Mouse (Mus musculus) forebrain, embryonic 16.5 days (tissue): ENCODE measurements at regions not wholly inside any gene's neighbourhood (a gene's known extent, or its start where the extent isn't known, plus 50 kb on each side); places are given as distances from the start of the nearest gene placed in this dataset.

ENCODE experiments used
- ATAC-seq: fragments of 200-750 bp; cut with Nextera tagmentation; 2 replicates; pipeline ENCODE4 v1.8.0; 2017; ENCODE audit warnings: mild to moderate bottlenecking, moderate library complexity
- H3K27ac ChIP-seq: fragments of 300-500 bp; sonication (generic); 2 replicates; pipeline ENCODE4 v1.5.1; 2014; ENCODE audit warnings: low read length, control low read depth
- H3K27me3 ChIP-seq: fragments of 300-500 bp; sonication (generic); replicated peaks from 2 replicates; pipeline ENCODE4 v1.6.1; 2014; ENCODE audit warnings: low read length; ENCODE audit not compliant: control insufficient read depth, insufficient read depth
- H3K36me3 ChIP-seq: fragments of 300-500 bp; sonication (generic); 2 replicates; pipeline ENCODE4 v1.6.1; 2014; ENCODE audit not compliant: control insufficient read depth, insufficient read depth
- H3K4me1 ChIP-seq: fragments of 300-500 bp; sonication (generic); replicated peaks from 2 replicates; pipeline ENCODE4 v1.6.1; 2014; ENCODE audit warnings: low read length; ENCODE audit not compliant: control insufficient read depth, insufficient read depth
- H3K4me2 ChIP-seq: fragments of 300-500 bp; sonication (generic); 2 replicates; pipeline ENCODE4 v1.6.1; 2014; ENCODE audit warnings: mild to moderate bottlenecking, low read length, control low read depth
- H3K4me3 ChIP-seq: fragments of 300-500 bp; sonication (generic); replicated peaks from 2 replicates; pipeline ENCODE4 v1.5.1; 2014; ENCODE audit warnings: mild to moderate bottlenecking, low read length, control low read depth
- H3K9ac ChIP-seq: fragments of 300-500 bp; sonication (generic); replicated peaks from 2 replicates; pipeline ENCODE4 v1.6.1; 2014; ENCODE audit warnings: low read depth, low read length, control low read depth
- H3K9me3 ChIP-seq: fragments of 300-500 bp; sonication (generic); 2 replicates; pipeline ENCODE4 v1.6.1; 2016; ENCODE audit warnings: low read length; ENCODE audit not compliant: control insufficient read depth
- WGBS: fragments of 180-500 bp; shearing (Covaris S2); extraction: QIAGEN DNeasy Blood & Tissue Kit; methylation state at CpG from one replicate; pipeline ENCODE4 v1.1.7; 2014; 5-methylcytosine and 5-hydroxymethylcytosine counted together

- H3K9ac ChIP-seq: no peak overlapping the region
- peaks cover 5% of the 10 kb centered on the region; the same call in 1 of the 2 replicates for H3K9me3 ChIP-seq
- no peak overlapping the region for H3K4me3 ChIP-seq
- WGBS: 90% methylated on average over 4 of the region's 4 CpGs
- peaks cover 9% of the 10 kb centered on the region for H3K27me3 ChIP-seq
- H3K36me3 ChIP-seq: no peaks in the 10 kb centered on the region
- no peak for ATAC-seq
- no peak overlapping the region for H3K4me2 ChIP-seq
- peaks cover 5% of the 10 kb centered on the region; the same call in 1 of the 2 replicates for H3K4me1 ChIP-seq
- no peak overlapping the region for H3K27ac ChIP-seq
Observed at GRCm38 (mm10) chr7:35926749-35927148, 123.9 kb upstream of the Zfp507 start.

- 30% methylated on average over 9 of the region's 9 CpGs for WGBS
- Histone ChIP-seq H3K9me3 (no peaks in the 10 kb centered on the region), H3K27me3 (peaks cover 13% of the 10 kb centered on the region), H3K36me3 (no peaks in the 10 kb centered on the region), H3K27ac (no peak overlapping the region), H3K4me2 (0 out of 2 replicates have a peak overlapping the region, but pooled peaks have one; percentile 16), H3K4me3 (no peak overlapping the region), H3K4me1 (peaks cover 5% of the 10 kb centered on the region; the same call in 1 of the 2 replicates), H3K9ac (no peak overlapping the region)
- ATAC-seq: no peak
Observed at GRCm38 (mm10) chr7:35922582-35922981, 119.8 kb upstream of the Zfp507 start.

DNA sequence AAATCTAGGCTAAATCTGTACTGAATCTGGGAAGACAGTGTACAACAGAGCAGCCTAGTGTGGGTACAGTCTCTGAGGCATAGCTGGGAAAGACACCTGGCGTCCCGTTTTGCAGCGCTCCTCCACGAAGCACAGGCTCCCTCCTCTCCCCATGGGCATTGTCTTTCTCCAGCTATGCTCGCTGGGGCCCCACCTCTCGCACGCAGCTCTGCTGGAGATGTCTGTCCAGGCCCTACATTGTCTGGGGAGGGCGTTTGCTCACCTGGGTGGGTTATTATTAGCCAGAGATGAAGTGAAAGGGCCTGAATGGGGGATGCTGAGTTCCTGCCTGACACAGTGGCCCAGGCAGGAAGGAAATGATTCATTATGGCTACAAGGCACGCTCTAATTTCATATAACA, 118.1 kb upstream of the Zfp507 start:
- H3K27me3 ChIP-seq: peaks cover 13% of the 10 kb centered on the region
- 28% methylated on average over 9 of the region's 9 CpGs for WGBS
- no peaks in the 10 kb centered on the region for H3K36me3 ChIP-seq
- ATAC-seq: no peak
- H3K4me3 ChIP-seq: no peak overlapping the region
- no peak overlapping the region for H3K4me2 ChIP-seq
- peaks cover 5% of the 10 kb centered on the region; the same call in 1 of the 2 replicates for H3K4me1 ChIP-seq
- H3K27ac ChIP-seq: no peak overlapping the region
- no peaks in the 10 kb centered on the region for H3K9me3 ChIP-seq
- H3K9ac ChIP-seq: no peak overlapping the region

DNA sequence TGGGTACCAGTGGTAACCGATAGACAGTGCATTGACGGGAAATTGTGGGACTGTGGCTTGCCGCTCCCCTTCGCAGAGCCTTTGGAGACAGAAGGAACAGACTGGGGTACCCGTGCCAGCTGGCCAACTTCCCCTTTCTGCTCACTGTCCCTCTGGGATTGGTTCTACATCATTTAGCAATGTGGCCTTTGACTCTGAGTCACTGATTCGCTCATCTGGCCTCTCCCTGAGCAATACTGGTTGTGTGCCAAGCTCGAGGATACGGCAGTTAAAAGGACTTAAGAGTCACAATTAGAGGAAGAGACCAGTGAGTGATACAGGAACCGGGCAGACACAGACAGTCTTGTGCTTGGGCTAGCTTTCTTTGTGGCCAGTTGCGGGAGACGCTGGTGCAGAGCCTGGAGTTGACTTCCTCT, 117.4 kb upstream of the Zfp507 start:
- H3K27me3 ChIP-seq: peaks cover 13% of the 10 kb centered on the region
- ATAC-seq: no peak
- WGBS: 66% methylated on average over 11 of the region's 11 CpGs
- H3K4me2 ChIP-seq: no peak overlapping the region
- H3K27ac ChIP-seq: no peak overlapping the region
- no peak overlapping the region for H3K4me3 ChIP-seq
- H3K36me3 ChIP-seq: no peaks in the 10 kb centered on the region
- H3K9me3 ChIP-seq: no peaks in the 10 kb centered on the region
- H3K4me1 ChIP-seq: peaks cover 5% of the 10 kb centered on the region; the same call in 1 of the 2 replicates
- no peak overlapping the region for H3K9ac ChIP-seq

DNA sequence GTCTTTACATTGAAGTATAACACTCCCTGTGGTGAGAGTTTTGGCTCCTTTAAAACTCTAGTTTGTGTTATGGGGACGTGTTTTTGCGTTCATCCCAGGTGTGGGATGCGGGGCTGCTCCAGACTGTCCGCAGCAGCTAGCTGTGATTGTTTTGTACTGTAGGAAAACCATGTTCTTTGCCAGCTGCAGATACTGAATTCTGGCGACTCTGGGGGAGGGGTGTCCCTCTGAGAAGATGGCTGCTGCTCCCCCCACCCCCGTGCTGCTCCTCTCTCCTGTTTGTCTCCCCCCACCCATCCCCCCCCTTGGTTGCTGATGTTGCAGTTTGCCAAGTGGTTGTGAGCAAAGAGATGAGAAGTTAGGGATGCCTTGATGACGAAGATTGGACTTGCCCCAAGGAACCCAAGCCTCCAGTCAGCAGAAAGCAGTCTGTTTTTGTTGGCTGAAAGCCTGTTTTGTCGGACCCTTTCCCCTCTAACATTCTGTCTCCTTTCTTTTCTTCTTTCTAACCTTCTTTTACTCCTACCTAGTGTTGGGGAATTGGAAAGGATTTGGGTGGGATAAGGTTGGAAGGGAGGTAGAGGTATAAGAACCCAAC, 107.4 kb upstream of the Zfp507 start:
- 46% methylated on average over 8 of the region's 8 CpGs for WGBS
- Histone ChIP-seq H3K27me3 (peaks cover 2% of the 10 kb centered on the region; the same call in 1 of the 2 replicates), H3K9ac (no peak overlapping the region), H3K4me1 (0 out of 2 replicates have a peak, but pooled peaks cover 4% of the 10 kb centered on the region), H3K4me2 (no peak overlapping the region), H3K27ac (no peak overlapping the region), H3K4me3 (no peak overlapping the region), H3K36me3 (no peaks in the 10 kb centered on the region), H3K9me3 (peaks cover 4% of the 10 kb centered on the region; the same call in 1 of the 2 replicates)
- ATAC-seq: no peak

DNA sequence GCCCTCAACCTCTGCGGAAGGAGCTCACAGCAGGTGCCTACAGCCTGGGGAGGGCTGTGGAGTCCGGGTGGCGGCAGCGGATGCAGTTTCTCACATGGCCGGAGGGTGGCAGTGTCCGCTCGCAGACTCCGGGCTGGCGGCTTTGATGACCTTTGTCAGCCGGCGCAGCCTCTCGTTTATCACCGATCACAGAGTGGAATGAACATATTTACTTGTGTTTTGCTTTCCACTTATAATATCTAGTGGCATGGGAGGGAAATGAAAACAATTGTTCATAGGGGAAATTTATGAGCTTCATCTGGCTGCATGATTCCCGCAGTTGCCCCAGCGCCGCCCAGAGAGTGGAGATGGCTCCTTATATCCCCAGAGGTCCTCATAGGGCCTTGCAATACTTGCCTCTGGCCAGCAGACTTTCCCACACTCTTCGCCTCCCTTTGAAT, 99.2 kb upstream of the Zfp507 start:
- no peak overlapping the region for H3K4me3 ChIP-seq
- no peak for ATAC-seq

GRCm38 (mm10) chr7:35898701-35899445, 96.1 kb upstream of the Zfp507 start:
- Histone ChIP-seq H3K36me3 (no peaks in the 10 kb centered on the region), H3K4me1 (no peaks in the 10 kb centered on the region), H3K4me3 (no peak overlapping the region), H3K4me2 (no peak overlapping the region), H3K27me3 (no peaks in the 10 kb centered on the region), H3K27ac (no peak overlapping the region), H3K9ac (no peak overlapping the region), H3K9me3 (peaks cover 3% of the 10 kb centered on the region; the same call in 1 of the 2 replicates)
- ATAC-seq: no peak
- 87% methylated on average over 6 of the region's 6 CpGs for WGBS

More for the DNA sequence above, 99.2 kb upstream of the Zfp507 start:
- Histone ChIP-seq H3K9me3 (peaks cover 3% of the 10 kb centered on the region; the same call in 1 of the 2 replicates), H3K4me1 (no peaks in the 10 kb centered on the region), H3K27me3 (peaks cover 2% of the 10 kb centered on the region; the same call in 1 of the 2 replicates), H3K4me2 (0 out of 2 replicates have a peak overlapping the region, but pooled peaks have one; percentile 18), H3K36me3 (no peaks in the 10 kb centered on the region), H3K27ac (no peak overlapping the region), H3K9ac (no peak overlapping the region)
- 5% methylated on average over 17 of the region's 17 CpGs for WGBS

GRCm38 (mm10) chr7:35893292-35893691, 90.5 kb upstream of the Zfp507 start:
- WGBS: 13% methylated on average over 2 of the region's 2 CpGs
- ATAC-seq: no peak

GRCm38 (mm10) chr7:35886051-35886450, 83.2 kb upstream of the Zfp507 start:
- WGBS: 76% methylated on average over 11 of the region's 11 CpGs
- Histone ChIP-seq H3K27ac (no peak overlapping the region), H3K4me2 (no peak overlapping the region), H3K9me3 (no peaks in the 10 kb centered on the region), H3K9ac (no peak overlapping the region), H3K36me3 (no peaks in the 10 kb centered on the region), H3K4me1 (no peaks in the 10 kb centered on the region), H3K27me3 (no peaks in the 10 kb centered on the region), H3K4me3 (no peak overlapping the region)
- ATAC-seq: no peak

More at GRCm38 (mm10) chr7:35893292-35893691, 90.5 kb upstream of the Zfp507 start:
- no peaks in the 10 kb centered on the region for H3K36me3 ChIP-seq
- H3K4me1 ChIP-seq: no peaks in the 10 kb centered on the region
- H3K27ac ChIP-seq: no peak overlapping the region
- H3K4me2 ChIP-seq: no peak overlapping the region
- no peaks in the 10 kb centered on the region for H3K9me3 ChIP-seq
- H3K9ac ChIP-seq: no peak overlapping the region
- H3K27me3 ChIP-seq: no peaks in the 10 kb centered on the region
- no peak overlapping the region for H3K4me3 ChIP-seq
